Mouse (Mus musculus) neural tube, embryonic 15.5 days (tissue): ENCODE measurements around the gene Astn1. TPM values are rescaled to one million over a fixed set of nuclear protein-coding genes. Genes with fewer than 3 reads are reported as not detected.

Experiments
- ATAC-seq: fragments of 200-750 bp; cut with Nextera tagmentation; 2 replicates; pipeline ENCODE4 v1.8.0; 2017; ENCODE audit warnings: mild to moderate bottlenecking, moderate TSS enrichment, moderate library complexity; ENCODE audit not compliant: low FRiP score
- H3K27ac ChIP-seq: fragments of 300-500 bp; sonication (generic); replicated peaks from 2 replicates; pipeline ENCODE4 v1.5.1; 2015; ENCODE audit warnings: mild to moderate bottlenecking, inconsistent platforms
- H3K27me3 ChIP-seq: fragments of 300-500 bp; sonication (generic); replicated peaks from 2 replicates; pipeline ENCODE4 v1.6.1; 2015; ENCODE audit warnings: inconsistent platforms
- H3K36me3 ChIP-seq: fragments of 300-500 bp; sonication (generic); 2 replicates; pipeline ENCODE4 v1.6.1; 2015; ENCODE audit warnings: inconsistent platforms
- H3K4me1 ChIP-seq: fragments of 300-500 bp; sonication (generic); 2 replicates; pipeline ENCODE4 v1.6.1; 2015; ENCODE audit warnings: inconsistent platforms
- H3K4me2 ChIP-seq: fragments of 300-500 bp; sonication (generic); 2 replicates; pipeline ENCODE4 v1.6.1; 2015; ENCODE audit warnings: inconsistent platforms, mild to moderate bottlenecking, moderate library complexity
- H3K4me3 ChIP-seq: fragments of 300-500 bp; sonication (generic); replicated peaks from 2 replicates; pipeline ENCODE4 v1.5.1; 2015; ENCODE audit warnings: mild to moderate bottlenecking, inconsistent platforms
- H3K9ac ChIP-seq: fragments of 300-500 bp; sonication (generic); replicated peaks from 2 replicates; pipeline ENCODE4 v1.6.1; 2015; ENCODE audit warnings: mild to moderate bottlenecking, inconsistent platforms
- H3K9me3 ChIP-seq: fragments of 300-500 bp; sonication (generic); replicated peaks from 2 replicates; pipeline ENCODE4 v1.6.1; 2016; ENCODE audit warnings: inconsistent platforms
- WGBS: fragments of 180-500 bp; shearing (Covaris S2); methylation state at CpG from one replicate; pipeline ENCODE4 v1.1.7; 2015; ENCODE audit warnings: mixed read lengths; 5-methylcytosine and 5-hydroxymethylcytosine counted together
- polyA plus RNA-seq: library from polyadenylated mRNA; unstranded; fragments of >200 nt; fragmentation: Nextera tagmentation; extraction: Ambion mirVana; gene quantifications from 2 replicates; pipeline ENCODE4 v1.2.1, GENCODE M21; 2015

The Astn1 gene
- polyA plus RNA-seq, 1 experiment from 2014 or later = 39.5 TPM

DNA sequence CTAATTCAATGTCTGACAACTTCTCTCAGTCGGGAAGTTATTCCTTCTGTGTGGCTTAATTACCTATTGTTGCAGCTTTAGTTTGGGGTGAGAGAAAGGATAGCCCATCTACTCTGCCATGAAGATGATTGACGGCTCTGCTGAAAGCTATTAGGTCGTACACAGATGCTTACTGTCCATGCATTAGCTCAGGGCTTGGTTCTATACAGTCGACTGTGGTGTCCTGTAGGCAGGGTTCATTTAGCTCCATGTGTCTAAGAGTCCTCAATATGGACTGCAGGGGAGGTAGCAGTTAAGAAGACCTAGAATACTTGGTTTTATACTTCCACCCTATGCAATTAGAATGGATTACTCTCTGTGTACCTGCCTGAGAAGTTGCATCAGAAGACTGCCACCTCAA is 138.1 kb downstream of the Astn1 start:
- Histone ChIP-seq H3K9me3 (no peaks in the 10 kb centered on the region), H3K27ac (no peak overlapping the region; the same call in 1 of the 2 replicates), H3K4me2 (no peak overlapping the region), H3K27me3 (no peaks in the 10 kb centered on the region), H3K9ac (no peak overlapping the region), H3K4me3 (no peak overlapping the region), H3K4me1 (0 out of 2 replicates have a peak, but pooled peaks cover 9% of the 10 kb centered on the region), H3K36me3 (peaks cover 3% of the 10 kb centered on the region)
- ATAC-seq = no peak
- WGBS = 20% methylated on average over 4 of the region's 4 CpGs

DNA sequence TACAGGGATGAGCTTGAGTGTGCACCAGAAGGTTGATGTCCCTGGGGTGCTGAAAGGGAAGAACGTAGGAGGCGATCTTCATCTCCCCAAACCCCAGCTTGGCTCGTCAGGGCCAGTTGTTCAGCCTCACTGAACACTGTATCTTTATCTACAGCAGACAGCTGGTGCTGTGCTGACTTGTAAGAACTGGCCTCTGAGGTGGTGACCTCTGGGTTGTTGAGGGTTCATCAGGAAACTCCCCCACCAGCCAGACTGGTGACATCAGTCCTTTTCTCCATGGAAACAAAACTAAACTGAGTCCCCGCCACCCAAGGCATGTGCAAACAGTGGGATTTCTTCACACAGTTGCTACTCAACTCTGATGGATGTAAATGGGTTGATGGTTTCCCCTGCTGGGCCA is 138.9 kb downstream of the Astn1 start:
- ATAC-seq = 0 out of 2 replicates have a peak, but pooled peaks have one; percentile 14
- Histone ChIP-seq H3K9me3 (no peaks in the 10 kb centered on the region), H3K4me1 (0 out of 2 replicates have a peak, but pooled peaks cover 9% of the 10 kb centered on the region), H3K27me3 (no peaks in the 10 kb centered on the region), H3K4me3 (no peak overlapping the region), H3K27ac (no peak overlapping the region), H3K4me2 (no peak overlapping the region), H3K9ac (no peak overlapping the region), H3K36me3 (peaks cover 3% of the 10 kb centered on the region)
- 36% methylated on average over 4 of the region's 4 CpGs for WGBS

DNA sequence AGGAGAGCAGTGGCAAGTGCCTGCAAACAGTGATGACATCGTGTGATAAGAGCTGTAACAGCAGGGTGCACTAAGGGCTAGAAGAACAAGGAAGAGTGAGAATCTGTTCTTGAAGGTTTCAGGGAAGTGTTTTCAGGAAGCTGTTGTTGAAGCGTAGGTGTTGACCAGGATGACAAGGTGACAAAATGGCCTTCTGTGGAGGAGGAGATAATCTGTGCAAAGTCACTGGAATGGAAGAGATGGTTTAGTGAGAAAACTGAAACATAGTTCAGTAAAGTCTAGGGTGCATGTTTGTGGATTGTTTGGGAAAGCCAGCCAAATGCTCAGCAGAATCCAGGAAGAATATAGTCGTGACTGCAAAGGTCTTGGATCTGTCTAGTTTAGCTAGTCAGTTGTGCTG is 145.5 kb downstream of the Astn1 start:
- Histone ChIP-seq H3K4me3 (no peak overlapping the region), H3K9ac (no peak overlapping the region), H3K27ac (no peak overlapping the region), H3K9me3 (no peaks in the 10 kb centered on the region), H3K4me1 (no peaks in the 10 kb centered on the region), H3K36me3 (peaks cover 22% of the 10 kb centered on the region), H3K4me2 (no peak overlapping the region), H3K27me3 (no peaks in the 10 kb centered on the region)
- ATAC-seq = no peak
- 74% methylated on average over 3 of the region's 3 CpGs for WGBS

DNA sequence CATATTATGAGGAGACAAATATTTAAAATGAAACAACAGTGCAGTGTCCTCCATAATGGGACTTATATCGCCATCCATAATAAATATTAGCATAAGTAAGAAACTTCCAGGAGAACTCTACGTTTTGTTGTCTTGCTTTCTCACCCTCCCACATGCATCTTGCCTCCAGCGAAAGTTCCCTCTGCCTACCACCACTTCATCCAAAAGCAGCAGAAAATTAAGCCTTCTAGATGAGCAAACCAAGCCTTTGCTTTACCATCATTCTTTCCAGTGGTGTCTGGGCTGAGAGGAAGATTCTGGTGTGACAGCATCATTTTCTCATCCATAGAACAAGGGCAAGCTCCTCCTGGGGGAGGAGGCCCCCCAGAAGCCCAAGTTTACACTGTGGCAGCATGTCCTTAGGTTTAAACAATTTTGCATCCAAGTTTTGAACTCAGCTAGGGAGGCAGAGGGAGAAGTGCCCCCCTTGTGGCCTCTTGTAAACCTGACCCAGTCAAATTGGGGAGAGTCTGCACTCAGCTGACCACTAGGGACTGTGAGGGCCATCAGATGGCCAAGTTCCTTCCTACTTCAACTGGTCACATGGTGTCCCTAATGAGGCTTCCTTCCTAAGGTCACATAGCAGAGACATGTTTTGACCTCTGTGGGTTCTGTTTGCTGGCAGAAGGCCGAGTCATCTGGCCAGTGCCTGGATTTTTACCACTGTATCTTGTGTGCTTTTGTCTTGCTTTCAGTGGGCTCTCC is 147.2 kb downstream of the Astn1 start:
- H3K4me2 ChIP-seq = no peak overlapping the region
- peaks cover 32% of the 10 kb centered on the region for H3K36me3 ChIP-seq

DNA sequence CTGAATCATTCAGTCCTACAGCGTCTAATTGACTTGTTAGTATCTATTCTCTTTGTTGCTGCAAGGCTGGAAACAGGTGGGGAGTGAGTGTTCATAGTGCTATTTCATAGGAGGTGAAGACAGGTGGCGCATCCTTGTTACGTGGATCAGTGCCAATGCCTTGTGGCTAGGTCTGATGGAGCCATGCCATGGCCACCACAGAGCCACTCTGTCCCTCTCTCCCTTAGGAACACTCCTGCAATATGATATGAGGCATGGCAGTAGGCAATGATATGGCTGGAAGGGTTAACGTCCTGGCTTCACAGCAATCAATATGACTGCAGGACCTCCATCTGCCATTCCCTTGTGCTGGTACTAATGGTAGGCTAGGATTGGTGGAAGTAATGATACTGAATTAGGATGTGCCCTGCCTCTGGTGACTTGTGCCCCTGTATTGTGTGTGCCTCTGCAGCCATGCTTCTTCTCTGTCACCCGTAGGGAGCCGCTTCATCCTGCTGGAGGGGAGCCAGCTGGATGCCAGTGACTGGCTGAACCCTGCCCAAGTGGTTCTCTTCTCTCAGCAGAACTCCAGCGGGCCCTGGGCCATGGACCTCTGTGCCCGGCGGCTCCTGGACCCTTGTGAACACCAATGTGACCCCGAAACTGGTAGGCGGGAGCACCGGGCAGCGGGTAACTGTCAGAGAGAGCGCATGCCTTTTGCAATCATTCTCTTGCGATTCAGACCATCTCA is 148.6 kb downstream of the Astn1 start:
- H3K9ac ChIP-seq = no peak overlapping the region
- no peak overlapping the region for H3K27ac ChIP-seq
- ATAC-seq = no peak; the same call in 1 of the 2 replicates
- no peaks in the 10 kb centered on the region for H3K27me3 ChIP-seq
- H3K36me3 ChIP-seq = peaks cover 37% of the 10 kb centered on the region
- no peaks in the 10 kb centered on the region for H3K9me3 ChIP-seq
- no peak overlapping the region for H3K4me3 ChIP-seq
- no peak overlapping the region for H3K4me2 ChIP-seq
- 85% methylated on average over 15 of the region's 15 CpGs for WGBS
- H3K4me1 ChIP-seq = no peaks in the 10 kb centered on the region

More for the DNA sequence above, 147.2 kb downstream of the Astn1 start:
- WGBS = 88% methylated on average over 4 of the region's 4 CpGs
- Histone ChIP-seq H3K4me1 (no peaks in the 10 kb centered on the region), H3K27ac (no peak overlapping the region), H3K9me3 (no peaks in the 10 kb centered on the region), H3K27me3 (no peaks in the 10 kb centered on the region), H3K9ac (no peak overlapping the region), H3K4me3 (no peak overlapping the region)
- ATAC-seq = no peak

DNA sequence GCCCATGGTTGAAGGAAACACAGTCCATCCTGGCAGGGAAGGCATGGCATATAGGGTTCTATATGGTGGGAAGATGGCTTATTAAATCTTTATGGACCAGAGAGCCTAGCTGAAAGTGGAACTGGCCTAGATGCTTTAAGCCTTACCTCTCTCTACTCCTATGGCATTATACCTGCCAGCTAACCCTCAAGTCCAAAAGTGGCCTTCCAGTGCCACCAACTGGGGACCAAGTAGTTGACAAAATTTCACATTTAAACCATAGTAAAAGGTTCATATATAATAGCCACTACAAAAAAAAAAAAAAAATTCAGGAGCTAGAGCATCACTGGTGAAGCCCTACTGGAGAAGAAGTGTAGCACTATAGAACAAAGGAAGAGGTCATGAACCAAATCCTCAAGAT is 150.0 kb downstream of the Astn1 start:
- Histone ChIP-seq H3K27ac (no peak overlapping the region), H3K4me1 (no peaks in the 10 kb centered on the region), H3K9ac (no peak overlapping the region), H3K27me3 (no peaks in the 10 kb centered on the region), H3K4me2 (no peak overlapping the region), H3K36me3 (peaks cover 41% of the 10 kb centered on the region), H3K9me3 (no peaks in the 10 kb centered on the region), H3K4me3 (no peak overlapping the region)
- ATAC-seq = no peak

DNA sequence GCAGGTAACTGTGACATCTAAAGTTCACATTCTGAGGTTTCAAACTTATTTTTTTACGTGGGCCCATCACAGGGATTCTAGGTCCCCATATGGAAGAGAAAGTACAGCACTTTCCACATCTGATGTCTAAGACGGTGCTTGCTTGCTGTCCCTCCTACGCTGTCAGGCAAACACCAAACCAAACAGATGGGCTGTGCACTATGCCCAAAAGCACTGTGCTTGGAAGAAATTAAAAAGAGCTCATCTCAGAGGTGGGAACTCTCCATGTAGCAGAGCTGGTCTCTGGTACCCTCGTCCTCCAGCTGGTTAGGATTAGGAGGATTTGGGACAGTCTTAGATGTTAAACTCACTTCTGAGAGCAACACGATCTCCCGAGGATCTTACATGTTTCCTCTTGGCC is 150.6 kb downstream of the Astn1 start:
- H3K27me3 ChIP-seq = no peaks in the 10 kb centered on the region
- H3K9ac ChIP-seq = no peak overlapping the region
- H3K36me3 ChIP-seq = peaks cover 41% of the 10 kb centered on the region
- no peaks in the 10 kb centered on the region for H3K4me1 ChIP-seq
- no peak overlapping the region for H3K4me2 ChIP-seq
- 94% methylated on average over 6 of the region's 6 CpGs for WGBS
- H3K4me3 ChIP-seq = no peak overlapping the region
- ATAC-seq = no peak
- no peak overlapping the region for H3K27ac ChIP-seq
- no peaks in the 10 kb centered on the region for H3K9me3 ChIP-seq

DNA sequence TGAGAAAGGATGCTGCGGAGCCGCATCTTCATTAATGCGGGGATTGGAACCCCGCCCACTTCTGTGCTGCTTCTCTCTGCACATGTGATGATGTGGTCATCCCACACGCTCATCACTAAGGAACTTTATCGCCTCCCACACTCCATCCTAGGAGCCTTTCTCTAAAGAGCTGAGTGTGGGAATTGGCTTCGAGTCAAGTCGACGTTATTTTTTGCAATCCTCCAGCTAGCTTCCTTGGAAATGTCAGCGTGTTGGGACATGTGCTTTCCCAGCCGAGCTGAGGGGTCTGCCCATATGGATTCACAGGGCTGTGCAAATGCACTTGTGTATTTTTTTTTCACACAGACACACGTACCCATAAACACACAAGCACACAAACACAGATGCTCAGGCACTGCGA is 151.5 kb downstream of the Astn1 start:
- 88% methylated on average over 13 of the region's 13 CpGs for WGBS
- peaks cover 41% of the 10 kb centered on the region for H3K36me3 ChIP-seq
- no peak for ATAC-seq
- no peak overlapping the region for H3K9ac ChIP-seq
- H3K4me1 ChIP-seq = no peaks in the 10 kb centered on the region
- H3K27me3 ChIP-seq = no peaks in the 10 kb centered on the region
- no peak overlapping the region for H3K4me2 ChIP-seq
- no peaks in the 10 kb centered on the region for H3K9me3 ChIP-seq
- H3K27ac ChIP-seq = no peak overlapping the region
- H3K4me3 ChIP-seq = no peak overlapping the region

DNA sequence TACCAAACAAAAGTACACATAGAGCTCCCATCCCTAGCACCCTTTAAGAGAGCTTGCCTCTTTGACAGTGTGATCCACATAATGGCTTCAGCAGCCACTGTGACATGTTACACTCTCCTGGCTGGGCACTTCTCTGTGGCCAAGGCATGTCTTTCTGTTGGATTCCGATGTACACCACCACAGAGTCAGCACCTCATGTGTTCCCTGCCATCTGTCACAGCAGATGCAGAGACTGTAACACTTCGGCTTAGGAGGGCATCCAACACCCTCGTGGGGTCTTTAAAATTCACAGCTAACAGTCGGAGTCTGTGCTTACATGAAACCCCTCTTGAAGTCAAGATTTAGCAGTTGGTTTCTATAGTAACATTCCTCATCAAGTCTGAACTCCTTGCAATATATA is 154.5 kb downstream of the Astn1 start:
- Histone ChIP-seq H3K9me3 (no peaks in the 10 kb centered on the region), H3K4me2 (no peak overlapping the region), H3K4me3 (no peak overlapping the region), H3K4me1 (no peaks in the 10 kb centered on the region), H3K36me3 (peaks cover 37% of the 10 kb centered on the region), H3K27ac (no peak overlapping the region), H3K27me3 (no peaks in the 10 kb centered on the region), H3K9ac (no peak overlapping the region)
- WGBS = 62% methylated on average over 4 of the region's 4 CpGs
- ATAC-seq = no peak

DNA sequence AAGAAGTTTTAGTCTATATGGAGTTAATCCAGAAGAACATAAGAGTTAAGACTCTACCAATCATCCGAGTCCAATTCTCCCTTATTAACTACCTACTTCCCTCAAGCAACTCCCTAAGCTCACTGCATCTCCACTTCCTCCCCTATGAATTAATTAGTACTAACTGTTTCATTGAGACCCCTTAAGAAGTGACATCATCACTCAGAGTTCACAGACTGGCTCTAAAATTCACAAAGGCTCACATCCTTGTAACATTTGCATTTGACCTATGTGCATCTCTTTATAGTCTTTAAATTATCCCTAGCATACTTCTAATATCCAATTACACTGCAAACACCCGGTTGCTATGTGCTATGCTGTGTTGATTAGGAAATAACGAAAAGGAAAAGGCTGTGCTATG is 174.1 kb downstream of the Astn1 start:
- Histone ChIP-seq H3K9ac (no peak overlapping the region), H3K27ac (no peak overlapping the region), H3K9me3 (no peaks in the 10 kb centered on the region), H3K36me3 (0 out of 2 replicates have a peak, but pooled peaks cover 7% of the 10 kb centered on the region), H3K4me2 (no peak overlapping the region), H3K4me1 (no peaks in the 10 kb centered on the region), H3K27me3 (no peaks in the 10 kb centered on the region), H3K4me3 (no peak overlapping the region)
- ATAC-seq = no peak
- WGBS = 37% methylated on average over 3 of the region's 3 CpGs

DNA sequence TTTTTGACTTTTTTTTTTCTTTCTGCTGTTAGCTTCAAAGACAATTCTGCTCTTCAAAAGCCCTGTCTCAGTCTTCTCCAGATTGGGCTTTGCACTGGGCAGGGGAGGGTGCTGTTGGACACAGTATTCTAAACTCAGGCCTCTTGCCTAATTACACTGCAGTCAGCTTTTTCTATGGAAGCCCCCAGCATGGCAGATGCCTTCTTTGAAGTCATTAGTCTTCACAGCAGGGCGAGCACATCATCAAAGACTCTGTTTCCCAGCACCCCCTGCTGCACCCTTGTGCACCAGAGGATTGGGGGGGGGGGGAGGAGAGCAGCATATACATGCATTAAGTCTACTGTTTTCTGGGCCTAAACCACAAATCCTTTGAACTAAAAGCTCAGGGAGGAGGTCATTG is 174.8 kb downstream of the Astn1 start:
- Histone ChIP-seq H3K4me1 (no peaks in the 10 kb centered on the region), H3K4me3 (no peak overlapping the region), H3K9ac (no peak overlapping the region), H3K27me3 (no peaks in the 10 kb centered on the region), H3K4me2 (no peak overlapping the region), H3K36me3 (0 out of 2 replicates have a peak, but pooled peaks cover 7% of the 10 kb centered on the region), H3K27ac (no peak overlapping the region), H3K9me3 (no peaks in the 10 kb centered on the region)
- peak; percentile 35; the same call in 1 of the 2 replicates for ATAC-seq
- WGBS = 35% methylated on average over 1 of the region's 1 CpGs

DNA sequence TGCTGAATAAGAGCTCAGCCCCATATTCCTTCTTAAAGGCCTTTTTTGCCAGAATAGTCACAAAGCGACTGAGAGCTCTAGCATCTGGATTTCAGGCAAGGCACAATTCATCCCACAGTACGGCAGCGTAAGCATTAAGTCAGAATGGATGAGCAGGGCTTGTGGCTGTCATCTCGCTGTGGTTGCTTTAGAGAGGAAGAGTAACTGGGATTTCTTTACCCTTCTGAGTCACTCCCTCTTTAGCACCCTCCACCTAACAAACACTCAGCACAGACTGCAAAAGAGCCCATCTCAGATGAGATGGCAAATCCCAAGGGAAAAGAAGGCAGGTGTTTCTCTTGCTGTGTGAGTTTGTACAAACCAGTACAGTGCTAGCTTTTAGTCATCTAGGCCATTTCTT is 183.0 kb downstream of the Astn1 start:
- Histone ChIP-seq H3K27ac (no peak overlapping the region), H3K36me3 (0 out of 2 replicates have a peak, but pooled peaks cover 5% of the 10 kb centered on the region), H3K4me1 (peaks cover 13% of the 10 kb centered on the region), H3K9ac (no peak overlapping the region), H3K9me3 (no peaks in the 10 kb centered on the region), H3K27me3 (no peaks in the 10 kb centered on the region), H3K4me2 (no peak overlapping the region), H3K4me3 (no peak overlapping the region)
- ATAC-seq = no peak
- WGBS = 73% methylated on average over 4 of the region's 4 CpGs
